Mouse (Mus musculus): Measurements from ENCODE around the gene Daxx. TPM values are rescaled to one million over a fixed set of nuclear protein-coding genes. Genes with fewer than 3 reads are reported as not detected.

The Daxx gene
- polyA plus RNA-seq, 1 experiment from 2014 or later = 67.8 TPM

DNA sequence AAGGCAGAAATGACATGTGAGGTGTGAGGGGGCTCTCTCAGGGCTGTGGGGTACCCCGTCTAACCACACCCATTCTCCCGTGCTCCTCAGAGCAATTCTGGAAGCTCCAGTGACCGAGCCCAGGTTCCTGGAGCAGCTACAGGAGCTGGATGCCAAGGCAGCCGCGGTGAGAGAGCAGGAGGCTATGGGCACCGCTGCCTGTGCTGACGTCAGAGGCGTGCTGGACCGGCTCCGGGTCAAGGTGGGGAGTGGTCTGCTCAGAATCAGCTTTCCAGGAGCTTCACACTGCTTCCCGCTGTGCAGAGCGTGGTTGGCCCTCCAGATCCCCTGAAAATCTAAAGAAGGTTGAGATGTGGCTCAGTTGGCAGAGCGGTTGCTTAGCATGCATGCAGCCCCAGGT lies 49.9 kb downstream of the Daxx start:
- no peak for DNase-seq (ENCODE audit: low spot score)

DNA sequence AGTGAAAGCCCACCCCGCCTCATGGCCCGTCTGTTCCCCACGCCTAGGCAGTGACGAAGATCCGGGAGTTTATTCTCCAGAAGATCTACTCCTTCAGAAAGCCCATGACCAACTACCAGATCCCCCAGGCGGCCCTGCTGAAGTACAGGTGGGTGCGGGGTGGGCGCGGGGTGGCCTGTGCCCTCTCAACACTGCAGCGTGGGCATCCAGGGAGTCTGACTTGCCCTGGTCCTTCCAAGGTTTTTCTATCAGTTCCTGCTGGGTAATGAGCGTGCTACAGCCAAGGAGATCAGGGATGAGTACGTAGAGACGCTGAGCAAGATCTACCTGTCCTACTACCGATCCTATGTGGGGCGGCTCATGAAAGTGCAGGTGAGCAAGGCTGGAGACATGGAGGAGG lies 50.7 kb downstream of the Daxx start:
- DNase-seq (ENCODE audit: low spot score) = no peak

DNA sequence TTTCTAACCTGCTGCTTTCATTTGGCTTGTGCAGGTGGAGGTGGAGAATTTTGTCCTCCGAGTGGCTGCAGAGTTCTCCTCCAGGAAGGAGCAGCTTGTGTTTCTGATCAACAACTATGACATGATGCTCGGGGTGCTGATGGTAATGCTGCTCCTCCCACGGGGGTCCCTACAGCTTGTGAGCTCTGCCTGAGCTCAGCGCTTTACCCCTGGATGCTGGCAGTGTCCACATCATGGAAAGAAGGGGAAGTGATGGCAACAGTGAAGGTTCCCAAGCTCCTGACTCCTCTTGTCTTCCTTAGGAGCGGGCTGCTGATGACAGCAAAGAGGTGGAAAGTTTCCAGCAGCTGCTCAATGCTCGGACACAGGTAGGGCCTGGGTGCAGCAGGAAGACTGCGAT lies 53.7 kb downstream of the Daxx start:
- DNase-seq (ENCODE audit: low spot score) = no peak

Small RNA genes within 50 kb of the gene (microRNA-seq; reads per million reads assigned to microRNA genes)
- gene Gm27740 (ENCODE audit: borderline number of aligned reads) = not detected

Other genes with a start within 250 kb of the Daxx start
- gene Hnrnpm, start 222.6 kb upstream of the Daxx start, polyA plus RNA-seq (2015; fragmentation: Nextera tagmentation; extraction: Ambion mirVana) = 317 and 345 TPM in 2 replicates
- 83.3 and 90.7 TPM in 2 replicates for gene March2, start 190.7 kb upstream of the Daxx start, polyA plus RNA-seq (2015; fragmentation: Nextera tagmentation; extraction: Ambion mirVana)
- 214 and 227 TPM in 2 replicates for gene Rab11b, start 148.9 kb upstream of the Daxx start, polyA plus RNA-seq (2015; fragmentation: Nextera tagmentation; extraction: Ambion mirVana)
- 28.7 and 36.7 TPM in 2 replicates for gene Angptl4, start 127.6 kb upstream of the Daxx start, polyA plus RNA-seq (2015; fragmentation: Nextera tagmentation; extraction: Ambion mirVana)
- 19.1 and 22.0 TPM in 2 replicates for gene Kank3, start 98.9 kb upstream of the Daxx start, polyA plus RNA-seq (2015; fragmentation: Nextera tagmentation; extraction: Ambion mirVana)
- gene Rps28, start 84.9 kb upstream of the Daxx start, polyA plus RNA-seq (2015; fragmentation: Nextera tagmentation; extraction: Ambion mirVana) = 1,516 and 1,544 TPM in 2 replicates
- gene Ndufa7, start 84.8 kb upstream of the Daxx start, polyA plus RNA-seq (2015; fragmentation: Nextera tagmentation; extraction: Ambion mirVana) = 464 TPM in 2 replicates
- 35.1 and 35.2 TPM in 2 replicates for gene Cd320, start 66.3 kb upstream of the Daxx start, polyA plus RNA-seq (2015; fragmentation: Nextera tagmentation; extraction: Ambion mirVana)
- not detected in 2 replicates for gene Gm7029, start 35.6 kb upstream of the Daxx start, polyA plus RNA-seq (2015; fragmentation: Nextera tagmentation; extraction: Ambion mirVana)
- 5.9 and 6.8 TPM in 2 replicates for gene Kifc1, start 18.8 kb upstream of the Daxx start, polyA plus RNA-seq (2015; fragmentation: Nextera tagmentation; extraction: Ambion mirVana)
- 1.6 and 1.9 TPM in 2 replicates for gene Platr17, start 4.3 kb upstream of the Daxx start, polyA plus RNA-seq (2015; fragmentation: Nextera tagmentation; extraction: Ambion mirVana)
- gene Tapbp, start 6.5 kb downstream of the Daxx start, polyA plus RNA-seq (2015; fragmentation: Nextera tagmentation; extraction: Ambion mirVana) = 131 and 140 TPM in 2 replicates
- gene Zbtb22, start 6.5 kb downstream of the Daxx start, polyA plus RNA-seq (2015; fragmentation: Nextera tagmentation; extraction: Ambion mirVana) = 13.8 and 14.9 TPM in 2 replicates
- 37.5 and 42.3 TPM in 2 replicates for gene Rgl2, start 20.1 kb downstream of the Daxx start, polyA plus RNA-seq (2015; fragmentation: Nextera tagmentation; extraction: Ambion mirVana)
- gene Pfdn6, start 30.9 kb downstream of the Daxx start, polyA plus RNA-seq (2015; fragmentation: Nextera tagmentation; extraction: Ambion mirVana) = 218 and 225 TPM in 2 replicates
- 20.6 and 25.5 TPM in 2 replicates for gene Wdr46, start 31.2 kb downstream of the Daxx start, polyA plus RNA-seq (2015; fragmentation: Nextera tagmentation; extraction: Ambion mirVana)
- gene B3galt4, start 42.1 kb downstream of the Daxx start, polyA plus RNA-seq (2015; fragmentation: Nextera tagmentation; extraction: Ambion mirVana) = 13.3 and 15.8 TPM in 2 replicates
- gene Vps52, start 46.4 kb downstream of the Daxx start, polyA plus RNA-seq (2015; fragmentation: Nextera tagmentation; extraction: Ambion mirVana) = 43.6 and 46.1 TPM in 2 replicates
- 2,265 and 2,338 TPM in 2 replicates for gene Rps18, start 46.6 kb downstream of the Daxx start, polyA plus RNA-seq (2015; fragmentation: Nextera tagmentation; extraction: Ambion mirVana)
- gene H2-K1, start 90.9 kb downstream of the Daxx start, polyA plus RNA-seq (2015; fragmentation: Nextera tagmentation; extraction: Ambion mirVana) = 528 and 569 TPM in 2 replicates
- gene Ring1, start 115.3 kb downstream of the Daxx start, polyA plus RNA-seq (2015; fragmentation: Nextera tagmentation; extraction: Ambion mirVana) = 14.5 and 20.9 TPM in 2 replicates
- 77.4 and 82.2 TPM in 2 replicates for gene H2-Ke6, start 118.6 kb downstream of the Daxx start, polyA plus RNA-seq (2015; fragmentation: Nextera tagmentation; extraction: Ambion mirVana)
- 90.5 and 96.5 TPM in 2 replicates for gene Slc39a7, start 122.3 kb downstream of the Daxx start, polyA plus RNA-seq (2015; fragmentation: Nextera tagmentation; extraction: Ambion mirVana)
- gene Rxrb, start 122.4 kb downstream of the Daxx start, polyA plus RNA-seq (2015; fragmentation: Nextera tagmentation; extraction: Ambion mirVana) = 47.1 and 48.9 TPM in 2 replicates
- 1.1 and 1.5 TPM in 2 replicates for gene Col11a2, start 130.0 kb downstream of the Daxx start, polyA plus RNA-seq (2015; fragmentation: Nextera tagmentation; extraction: Ambion mirVana)
- gene H2-Oa, start 182.9 kb downstream of the Daxx start, polyA plus RNA-seq (2015; fragmentation: Nextera tagmentation; extraction: Ambion mirVana) = 55.0 and 57.1 TPM in 2 replicates
- gene H2-DMa, start 210.1 kb downstream of the Daxx start, polyA plus RNA-seq (2015; fragmentation: Nextera tagmentation; extraction: Ambion mirVana) = 113 and 114 TPM in 2 replicates
- gene Brd2, start 213.2 kb downstream of the Daxx start, polyA plus RNA-seq (2015; fragmentation: Nextera tagmentation; extraction: Ambion mirVana) = 98.3 and 107 TPM in 2 replicates
- gene H2-DMb2, start 233.9 kb downstream of the Daxx start, polyA plus RNA-seq (2015; fragmentation: Nextera tagmentation; extraction: Ambion mirVana) = 57.8 and 62.9 TPM in 2 replicates
- 39.8 and 42.2 TPM in 2 replicates for gene H2-DMb1, start 243.7 kb downstream of the Daxx start, polyA plus RNA-seq (2015; fragmentation: Nextera tagmentation; extraction: Ambion mirVana)